Mouse (Mus musculus) stomach, postnatal 0 days (tissue): Measurements from ENCODE around the gene Mtmr6.

Experiments used
- CTCF ChIP-seq: IDR thresholded peaks from 2 replicates; pipeline ENCODE4 v1.5.1; 2016; ENCODE audit warnings: antibody characterized with exemption, low read depth, mild to moderate bottlenecking, moderate library complexity
- EP300 ChIP-seq: optimal IDR thresholded peaks from 2 replicates; pipeline ENCODE3; 2016; ENCODE audit warnings: antibody characterized with exemption

DNA sequence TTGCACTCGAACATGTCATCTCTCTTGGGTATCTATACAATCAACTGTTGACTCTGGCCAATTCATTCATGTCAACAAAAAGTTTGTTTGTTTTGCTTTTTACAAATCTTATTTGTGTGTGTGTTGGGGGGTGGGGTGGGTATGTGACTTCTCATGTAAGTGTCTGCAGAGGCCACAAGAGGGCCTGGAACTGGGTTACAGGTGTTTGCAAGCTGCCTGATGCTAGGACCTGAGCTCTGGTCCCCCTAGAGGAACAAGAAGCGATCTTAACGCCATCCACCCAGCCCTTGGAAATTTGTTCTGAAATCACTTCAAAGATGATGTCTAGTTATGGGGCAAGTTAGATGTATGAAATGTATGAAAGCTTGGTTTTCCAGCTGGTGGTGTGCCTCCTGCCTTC lies 55.8 kb downstream of the Mtmr6 start:
- TF ChIP-seq CTCF (0 out of 2 replicates have a peak, but pooled peaks have one; percentile 10), EP300 (no peak)
